Mouse (Mus musculus) CH12.LX (cell line): ENCODE data around the gene Oas2. TPM values are rescaled to one million over a fixed set of nuclear protein-coding genes. Genes with fewer than 3 reads are reported as not detected.

ENCODE experiments used
- DNase-seq: peaks from one replicate; pipeline ENCODE4 v3.0.0-alpha.2; 2013; ENCODE audit errors: extremely low read depth
- H3K27ac ChIP-seq: 2 replicates; pipeline ENCODE4 v1.5.1; 2012; ENCODE audit warnings: low read depth, mild to moderate bottlenecking, control low read depth, moderate library complexity; ENCODE audit not compliant: insufficient read depth
- H3K27me3 ChIP-seq: replicated peaks from 2 replicates; pipeline ENCODE3; 2012; ENCODE audit warnings: inconsistent platforms
- H3K36me3 ChIP-seq, 2 experiments: replicated peaks in 1 of 2; 2 replicates each; pipeline versions ENCODE3 to v1.6.1; 2012; ENCODE audit warnings: inconsistent platforms in 1 of 2, low read length in 1 of 2, mild to moderate bottlenecking in 1 of 2, mixed read lengths in 1 of 2, moderate library complexity in 1 of 2; ENCODE audit not compliant: control insufficient read depth in 1 of 2, insufficient read depth in 1 of 2
- H3K4me1 ChIP-seq, 2 experiments: 2 replicates each; pipeline ENCODE4 v1.6.1; 2012; ENCODE audit warnings: inconsistent platforms in 1 of 2, moderate library complexity in 1 of 2; ENCODE audit not compliant: insufficient read depth in 2 of 2, control insufficient read depth in 1 of 2
- H3K4me2 ChIP-seq: 2 replicates; pipeline ENCODE4 v1.6.1; 2012; ENCODE audit warnings: low read depth, mild to moderate bottlenecking, control low read depth; ENCODE audit not compliant: poor library complexity, insufficient read depth, severe bottlenecking
- H3K4me3 ChIP-seq, 3 experiments: fragments of 150-350 bp in 1 of 3; sonication (generic) in 1 of 3; replicated peaks in 1 of 3; 2 replicates each; pipeline versions ENCODE3 to v1.5.1; 2011 to 2012; ENCODE audit warnings: low read depth in 2 of 3, low read length in 2 of 3, mild to moderate bottlenecking in 2 of 3, moderate library complexity in 2 of 3, control low read depth in 1 of 3, improper control_type of control experiment in 1 of 3, inconsistent platforms in 1 of 3, mixed read lengths in 1 of 3; ENCODE audit not compliant: poor library complexity in 1 of 3
- H3K79me2 ChIP-seq: replicated peaks from 2 replicates; pipeline ENCODE4 v1.6.1; 2012; ENCODE audit warnings: mild to moderate bottlenecking, moderate library complexity; ENCODE audit not compliant: control insufficient read depth, poor library complexity, insufficient read depth, severe bottlenecking; ENCODE audit errors: extremely low read depth
- H3K9ac ChIP-seq: 2 replicates; pipeline ENCODE4 v1.6.1; 2012; ENCODE audit warnings: low read depth, mild to moderate bottlenecking, control low read depth, moderate library complexity; ENCODE audit not compliant: insufficient read depth
- H3K9me3 ChIP-seq: replicated peaks from 2 replicates; pipeline ENCODE3; 2012; ENCODE audit warnings: low read length, inconsistent platforms, mixed read lengths
- BHLHE40 ChIP-seq: IDR thresholded peaks from 2 replicates; pipeline ENCODE4 v1.6.1; 2011; ENCODE audit warnings: mild to moderate bottlenecking, low read depth, low read length, improper control_type of control experiment
- CHD1 ChIP-seq: IDR thresholded peaks from 2 replicates; pipeline ENCODE4 v1.6.1; 2012; ENCODE audit warnings: low read depth, low read length, improper control_type of control experiment, inconsistent platforms
- ELF1 ChIP-seq: IDR thresholded peaks from 2 replicates; pipeline ENCODE4 v1.6.1; 2014; ENCODE audit warnings: low read depth, mild to moderate bottlenecking, inconsistent platforms, low read length, improper control_type of control experiment
- IRF4 ChIP-seq: IDR thresholded peaks from 2 replicates; pipeline ENCODE4 v1.6.1; 2014; ENCODE audit warnings: low read depth, mild to moderate bottlenecking, inconsistent platforms, low read length, improper control_type of control experiment
- JUN ChIP-seq: IDR thresholded peaks from 2 replicates; pipeline ENCODE4 v1.6.1; 2011; ENCODE audit warnings: low read depth, mild to moderate bottlenecking, low read length, improper control_type of control experiment, moderate library complexity; ENCODE audit not compliant: insufficient read depth
- MAFK ChIP-seq: IDR thresholded peaks from 2 replicates; pipeline ENCODE4 v1.6.1; 2011; ENCODE audit warnings: low read length, improper control_type of control experiment; ENCODE audit not compliant: insufficient replicate concordance
- MAX ChIP-seq: IDR thresholded peaks from 2 replicates; pipeline ENCODE4 v1.6.1; 2011; ENCODE audit warnings: low read length, improper control_type of control experiment
- NELFE ChIP-seq: IDR thresholded peaks from 2 replicates; pipeline ENCODE4 v1.6.1; 2011; ENCODE audit warnings: low read depth, low read length, improper control_type of control experiment
- NRF1 ChIP-seq: IDR thresholded peaks from 2 replicates; pipeline ENCODE4 v1.6.1; 2014; ENCODE audit warnings: low read depth, mild to moderate bottlenecking, inconsistent platforms, low read length, improper control_type of control experiment, moderate library complexity
- POLR2AphosphoS2 ChIP-seq: IDR thresholded peaks from 2 replicates; pipeline ENCODE4 v1.6.1; 2011; ENCODE audit warnings: low read depth, low read length, improper control_type of control experiment
- RAD21 ChIP-seq: IDR thresholded peaks from 2 replicates; pipeline ENCODE4 v1.6.1; 2011; ENCODE audit warnings: low read depth, mild to moderate bottlenecking, low read length, improper control_type of control experiment, moderate library complexity
- RCOR1 ChIP-seq: conservative IDR thresholded peaks from 2 replicates; pipeline ENCODE4 v1.6.1; 2012; ENCODE audit warnings: low read depth, mild to moderate bottlenecking, inconsistent platforms, low read length, improper control_type of control experiment
- SMC3 ChIP-seq: IDR thresholded peaks from 2 replicates; pipeline ENCODE4 v1.6.1; 2011; ENCODE audit warnings: low read depth, low read length, improper control_type of control experiment
- TBP ChIP-seq: conservative IDR thresholded peaks from 2 replicates; pipeline ENCODE4 v1.6.1; 2011; ENCODE audit warnings: low read depth, low read length, improper control_type of control experiment
- UBTF ChIP-seq: IDR thresholded peaks from 2 replicates; pipeline ENCODE4 v1.6.1; 2012; ENCODE audit warnings: low read depth, mild to moderate bottlenecking, inconsistent platforms, low read length, improper control_type of control experiment, moderate library complexity
- USF1 ChIP-seq: IDR thresholded peaks from 2 replicates; pipeline ENCODE4 v1.6.1; 2014; ENCODE audit warnings: low read depth, mild to moderate bottlenecking, inconsistent platforms, low read length, improper control_type of control experiment
- ZNF384 ChIP-seq: IDR thresholded peaks from 2 replicates; pipeline ENCODE4 v1.6.1; 2012; ENCODE audit warnings: low read depth, low read length, improper control_type of control experiment, inconsistent platforms
- dilution Hi-C: fragments of 300-500 bp; cut with MboI; formaldehyde crosslinking; loops from 2 replicates; pipeline ENCODE4 v1.14.3; 2020; ENCODE audit warnings: low sequenced_read_pairs; ENCODE audit not compliant: extremely low pct_unique_long_range_greater_than_20kb, extremely low pct_ligation_motif_present
- in situ Hi-C: fragments of 300-500 bp; cut with MboI; formaldehyde crosslinking; loops from 3 replicates; pipeline ENCODE4 v1.14.3; 2019; ENCODE audit warnings: low sequenced_read_pairs, low pct_ligation_motif_present, low pct_unique_long_range_greater_than_20kb, mixed read lengths
- polyA plus RNA-seq: library from polyadenylated mRNA; unstranded; fragments of >175 nt; gene quantifications from 2 replicates; pipeline ENCODE4 v1.2.1, GENCODE M21; 2012; ENCODE audit warnings: low read depth; ENCODE audit not compliant: insufficient read length
- total RNA-seq, 2 experiments: library from RNA; depleted of rRNA; stranded (reverse); fragments of 300-350 nt in 1 of 2; fragments of >200 nt in 1 of 2; gene quantifications; 2 replicates each; pipeline ENCODE4 v1.2.3; 2012 to 2014

The Oas2 gene
- total and polyA plus RNA-seq, 3 experiments, result not detected

GRCm38 (mm10) chr5:120706976-120707375 is 42.7 kb downstream of the Oas2 start:
- in situ Hi-C loops, result loop anchor here (25.0 kb wide), 1 partner anchor 195 kb away; the partner anchor contains the start of genes Plbd2 and Slc8b1
- Histone ChIP-seq H3K9ac (no peak overlapping the region), H3K4me2 (peak overlapping the region; percentile 22; the same call in 1 of the 2 replicates), H3K9me3 (no peaks in the 10 kb centered on the region), H3K4me3 (peak overlapping the region in 2 of 3 experiments; percentile 32 to 34), H3K27ac (no peak overlapping the region), H3K27me3 (peaks cover 4% of the 10 kb centered on the region), H3K79me2 (no peaks in the 10 kb centered on the region), H3K36me3 (no peaks in the 10 kb centered on the region), H3K4me1 (peaks cover 14 to 73% of the 10 kb centered on the region in 2 experiments)
- dilution Hi-C loops, result no loop called here
- peak; percentile 63 for DNase-seq
- TF ChIP-seq TBP, result 0 out of 2 replicates have a peak, but pooled peaks have one; percentile 24
- TF ChIP-seq NELFE, result no peak
- peak; percentile 88 for TF ChIP-seq NRF1
- TF ChIP-seq RAD21, result no peak
- TF ChIP-seq SMC3, result no peak

DNA sequence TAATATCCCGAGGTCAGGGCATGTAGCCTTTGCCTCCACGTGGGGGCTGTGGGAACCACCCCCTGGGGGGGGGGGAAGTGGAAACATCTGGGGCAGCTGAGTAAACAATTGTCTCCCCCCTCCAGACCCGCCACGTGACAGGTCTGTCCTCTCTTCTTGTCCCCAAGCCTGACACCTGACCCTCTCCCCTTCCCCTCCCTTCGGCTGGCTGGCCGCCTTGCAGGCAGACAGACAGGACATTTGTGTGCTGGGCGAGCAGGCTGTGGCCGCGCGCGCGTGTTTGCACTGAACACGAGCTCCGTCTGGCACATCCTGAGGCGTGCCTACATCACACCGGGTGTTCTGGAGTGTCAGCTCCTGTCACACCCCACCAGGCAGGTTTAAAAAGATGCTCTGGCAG is 43.1 kb downstream of the Oas2 start:
- Histone ChIP-seq H3K4me3 (peak overlapping the region in 1 of 3 experiments; percentile 7), H3K27ac (no peak overlapping the region), H3K4me2 (peak overlapping the region; percentile 22; the same call in 1 of the 2 replicates), H3K9me3 (no peaks in the 10 kb centered on the region), H3K27me3 (peaks cover 4% of the 10 kb centered on the region), H3K9ac (no peak overlapping the region)
- in situ Hi-C loops, result loop anchor here (25.0 kb wide), 1 partner anchor 194 kb away; the partner anchor contains the start of genes Plbd2 and Slc8b1
- dilution Hi-C loops, result no loop called here
- DNase-seq, result no peak
- TF ChIP-seq CHD1 (no peak), BHLHE40 (peak; percentile 41), MAX (peak; percentile 25; the same call in 1 of the 2 replicates), MAFK (no peak), UBTF (no peak), RCOR1 (no peak), USF1 (peak; percentile 26; the same call in 1 of the 2 replicates), SMC3 (no peak), ZNF384 (no peak)
- TF ChIP-seq, all 38 proteins: peak for 3
- H3K4me1 ChIP-seq, result peaks cover 17 to 77% of the 10 kb centered on the region in 2 experiments
- no peaks in the 10 kb centered on the region for H3K36me3 ChIP-seq
- H3K79me2 ChIP-seq, result no peaks in the 10 kb centered on the region

- no peak overlapping the region for H3K4me3 ChIP-seq
- in situ Hi-C loops, result loop anchor here (25.0 kb wide), 1 partner anchor 192 kb away; the partner anchor contains the start of genes Plbd2 and Slc8b1
- no peaks in the 10 kb centered on the region for H3K79me2 ChIP-seq
- H3K4me1 ChIP-seq, result peaks cover 14 to 85% of the 10 kb centered on the region in 2 experiments
- no peaks in the 10 kb centered on the region for H3K27me3 ChIP-seq
- dilution Hi-C loops, result no loop called here
- no peak overlapping the region for H3K4me2 ChIP-seq
- H3K9me3 ChIP-seq, result no peaks in the 10 kb centered on the region
- no peak overlapping the region for H3K9ac ChIP-seq
- H3K36me3 ChIP-seq, result no peaks in the 10 kb centered on the region
- TF ChIP-seq ZNF384 (no peak), ELF1 (no peak), JUN (no peak), IRF4 (no peak), POLR2AphosphoS2 (no peak)
- no peak for DNase-seq
- no peak overlapping the region for H3K27ac ChIP-seq
These were observed 45.2 kb downstream of the Oas2 start for GRCm38 (mm10) chr5:120704421-120704820.
